Mouse (Mus musculus) c-Kit-positive CD71-positive TER-119-positive erythroid progenitor cells, embryonic 14.5 days (primary cell): ENCODE data around the gene Sufu.

Experiments used
- DNase-seq: peaks from one replicate; pipeline ENCODE4 v3.0.0-alpha.2; 2013; ENCODE audit warnings: low spot score

Sufu gene

DNA sequence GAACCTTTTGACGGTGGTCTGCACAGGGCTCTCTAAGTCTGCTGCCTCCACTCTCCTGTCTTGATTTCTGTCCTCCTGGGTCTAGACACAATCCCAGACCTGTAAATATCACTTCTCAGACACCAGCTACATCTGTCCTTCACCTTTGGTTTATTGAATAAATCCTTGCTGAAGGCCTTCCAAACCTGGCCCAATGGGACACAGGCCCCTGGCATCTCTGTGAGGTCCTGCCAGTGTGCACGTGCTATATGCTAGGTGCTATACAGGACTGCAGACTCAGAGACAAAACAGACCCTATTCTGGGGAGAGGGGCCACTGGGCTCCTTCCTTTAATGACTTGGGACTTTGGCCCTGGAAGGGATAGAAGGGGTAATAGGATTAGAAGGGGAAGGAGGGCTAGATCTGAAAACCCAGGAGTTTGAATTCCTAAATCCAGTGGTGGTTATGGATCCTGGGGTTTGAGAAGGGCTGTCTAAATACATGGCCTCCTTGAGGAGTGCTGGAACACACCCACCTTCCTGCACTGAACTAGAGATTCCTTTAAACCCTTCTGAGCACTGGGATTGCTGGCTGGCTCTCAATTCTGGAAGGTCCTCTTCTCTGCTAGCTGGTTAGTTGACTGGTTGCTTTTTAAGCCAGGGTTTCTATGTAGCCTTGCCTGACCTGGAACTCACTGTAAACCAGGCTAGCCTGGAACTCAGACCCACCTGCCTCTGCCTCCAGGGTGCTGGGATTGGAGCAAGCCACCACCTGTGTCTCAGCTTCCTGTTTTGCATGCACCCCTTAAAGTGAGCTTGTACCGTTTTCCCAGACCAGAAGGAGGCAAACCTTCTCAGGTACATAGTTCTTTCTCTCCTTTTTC, 120.2 kb downstream of the Sufu start:
- DNase-seq, result no peak

GRCm38 (mm10) chr19:46517529-46518351, 121.0 kb downstream of the Sufu start:
- DNase-seq, result no peak

DNA sequence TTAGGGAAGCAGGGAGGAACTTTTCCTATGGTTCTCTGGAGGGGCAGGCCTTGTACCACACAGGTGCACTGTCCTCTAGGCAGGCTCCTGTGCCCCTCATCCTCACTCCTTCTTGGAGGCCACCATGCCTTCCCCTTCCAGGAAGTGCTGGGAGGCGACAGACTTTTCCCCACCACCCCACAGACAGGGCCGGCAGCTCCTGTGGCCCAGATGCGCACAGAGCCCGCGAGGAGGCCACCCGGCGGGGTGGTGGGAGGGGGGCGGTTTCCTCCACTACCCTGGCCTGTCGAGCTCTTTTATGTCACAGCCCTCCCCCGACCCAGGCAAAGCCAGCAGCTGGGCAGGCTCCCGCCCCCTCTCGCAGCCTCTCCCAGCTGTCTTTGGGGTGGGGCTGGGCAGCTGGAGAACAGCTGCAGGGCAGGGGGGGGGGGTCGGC, 121.7 kb downstream of the Sufu start:
- no peak for DNase-seq

DNA sequence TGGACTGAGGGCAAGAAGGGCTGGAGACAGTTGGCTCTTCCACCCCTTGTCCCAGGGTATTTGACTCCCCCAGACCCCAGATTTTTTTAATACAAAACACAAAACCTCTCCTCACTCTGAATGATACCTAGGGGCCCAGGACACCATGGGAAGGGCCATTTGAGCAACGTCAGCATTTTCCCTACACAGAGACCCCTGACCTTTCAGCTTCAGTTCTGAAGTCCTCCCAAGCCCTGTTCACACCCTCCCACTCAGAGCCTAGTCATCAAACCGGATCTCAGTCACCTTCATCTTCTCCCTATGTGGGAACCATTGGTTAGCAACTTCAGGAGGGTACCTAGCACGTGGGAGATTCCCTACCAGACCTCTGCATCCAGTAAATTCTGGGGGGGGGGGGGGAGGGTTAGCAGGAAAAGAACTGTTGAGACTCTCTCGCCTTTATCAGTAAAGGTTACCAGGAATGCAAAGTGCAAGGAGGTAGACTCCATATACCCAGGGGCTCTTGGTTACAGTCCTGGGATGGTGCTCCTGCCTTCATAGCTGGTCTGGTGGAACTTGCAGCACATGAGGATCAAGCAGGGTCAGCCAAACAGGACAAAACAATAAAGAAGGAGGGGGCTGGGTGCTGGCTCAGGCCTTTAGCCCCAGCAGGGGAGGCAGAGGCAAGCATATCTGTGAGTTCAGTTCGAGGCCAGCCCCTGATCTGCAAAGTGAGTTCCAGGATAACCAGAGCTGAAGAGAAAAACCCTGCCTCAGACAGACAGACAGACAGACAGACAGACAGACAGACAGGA, 122.3 kb downstream of the Sufu start:
- DNase-seq, result no peak

DNA sequence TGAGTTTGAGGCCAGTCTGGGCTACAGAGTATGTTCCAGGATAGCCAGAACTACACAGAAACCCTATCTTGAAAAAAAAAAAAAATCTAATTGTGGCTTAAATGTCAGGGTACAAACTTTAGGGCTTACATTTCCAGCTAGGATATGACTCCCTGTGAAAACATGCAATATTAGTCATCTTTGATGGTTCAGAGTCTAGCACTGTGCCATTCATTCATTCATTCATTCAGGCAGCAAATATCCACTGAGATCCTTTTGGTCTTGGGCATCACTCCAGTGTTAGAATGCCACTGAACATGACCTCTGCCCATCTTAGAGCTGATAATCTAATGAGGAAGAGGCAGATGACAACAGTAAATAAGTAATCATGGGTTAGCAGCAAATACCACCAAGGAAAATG, 125.0 kb downstream of the Sufu start:
- DNase-seq, result no peak

GRCm38 (mm10) chr19:46522433-46523044, 125.8 kb downstream of the Sufu start:
- no peak for DNase-seq

DNA sequence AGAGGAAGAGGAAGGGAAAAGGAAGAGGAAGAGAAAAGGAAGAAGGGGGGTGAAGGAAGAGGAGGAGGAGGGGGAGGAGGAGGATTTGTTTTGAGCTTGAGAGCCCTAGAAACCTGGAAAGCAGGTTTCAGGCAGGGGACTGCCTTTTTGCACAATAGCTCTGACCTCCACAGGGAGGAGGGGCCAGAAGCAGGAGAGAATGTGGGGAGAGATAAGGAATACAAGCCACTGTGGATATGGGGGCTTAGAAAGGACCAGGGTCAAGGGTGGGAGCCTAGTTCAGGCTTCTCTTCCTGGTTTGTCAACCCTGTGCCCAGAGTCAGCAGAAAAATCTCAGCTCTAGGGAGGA, 126.4 kb downstream of the Sufu start:
- no peak for DNase-seq

DNA sequence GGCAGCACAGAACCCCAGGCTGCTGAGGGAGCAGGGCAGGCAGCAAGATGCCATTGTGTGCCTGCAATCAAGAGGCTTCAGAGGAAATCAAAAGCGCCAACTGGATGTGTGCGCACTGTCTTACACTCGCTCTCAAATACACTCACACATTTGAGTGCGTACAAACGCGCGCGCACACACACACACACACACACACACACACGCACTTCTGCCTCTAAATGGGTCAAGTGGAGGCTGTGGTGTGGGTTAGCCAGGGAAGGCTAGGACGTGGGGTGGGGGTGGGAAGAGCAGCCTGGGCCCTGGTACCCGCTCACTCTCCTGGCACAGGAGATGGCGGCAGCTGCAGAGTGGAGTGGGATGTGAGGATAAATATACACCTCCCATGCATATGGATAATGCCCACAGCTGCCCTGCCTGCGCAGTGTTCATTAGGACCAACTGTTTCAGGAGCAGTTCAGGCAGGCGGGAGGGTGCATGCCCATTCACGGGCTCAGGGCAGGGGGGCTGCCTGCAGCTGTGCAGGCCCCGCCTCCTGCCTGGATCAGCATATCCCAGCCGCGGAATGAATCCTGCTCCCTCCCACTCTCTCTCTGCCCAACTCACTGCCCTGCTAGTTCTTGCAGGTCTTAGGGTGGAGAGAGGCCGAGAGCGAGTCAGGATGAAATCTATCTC, 126.9 kb downstream of the Sufu start:
- no peak for DNase-seq

DNA sequence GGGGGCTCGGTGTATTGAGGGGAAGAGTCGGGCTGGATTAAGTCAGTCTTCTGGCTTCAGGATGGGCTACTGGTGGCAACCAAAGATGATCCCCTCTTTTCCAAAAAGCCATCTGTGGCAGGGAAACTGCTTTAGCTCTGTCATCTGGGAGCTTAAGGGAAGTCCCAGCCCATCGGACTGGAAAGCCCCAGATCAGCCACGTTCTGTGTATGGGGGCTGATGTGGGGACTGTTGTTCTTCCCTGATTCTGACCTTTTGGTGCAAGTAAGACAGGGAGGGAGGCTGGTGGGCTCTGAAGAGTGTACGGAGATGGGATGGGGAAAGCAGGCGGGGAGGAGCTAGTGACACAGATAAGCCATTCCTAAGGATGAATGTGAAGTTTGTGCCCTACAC, 127.5 kb downstream of the Sufu start:
- no peak for DNase-seq

DNA sequence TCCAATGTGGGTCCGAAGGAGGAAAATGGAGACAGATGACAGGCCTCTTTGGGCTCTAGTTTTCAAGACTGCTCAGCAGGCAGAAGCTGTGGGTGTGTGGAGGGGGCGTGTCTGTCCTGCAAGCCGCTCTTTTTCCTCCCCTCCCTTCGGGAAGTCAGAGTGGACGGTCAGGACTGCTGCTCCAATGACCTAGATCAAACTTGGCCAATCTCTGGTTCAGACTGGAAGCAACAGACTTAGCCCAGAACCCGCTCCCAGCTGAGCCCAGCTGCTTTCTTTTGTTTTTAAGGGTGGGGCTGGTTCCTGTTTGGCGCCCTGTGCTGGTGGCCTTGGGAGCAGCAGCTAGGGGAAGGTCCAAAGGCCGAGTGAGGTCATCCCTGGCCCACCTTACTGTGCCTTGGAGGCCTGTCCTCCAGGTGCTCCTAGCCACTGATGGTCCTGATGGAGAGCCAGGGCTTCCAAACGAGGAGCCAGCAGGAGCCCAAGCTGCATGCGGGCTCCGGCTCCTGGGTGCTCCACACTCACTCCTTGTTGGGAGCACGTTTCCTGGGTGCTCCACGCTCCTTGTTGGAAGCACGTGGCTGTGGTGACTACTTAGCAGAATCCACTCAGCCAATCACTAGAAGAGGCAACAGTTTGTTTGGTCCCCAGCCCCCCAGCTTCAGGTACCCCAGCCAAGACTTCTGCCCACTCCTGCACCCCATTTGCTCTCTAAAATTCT, 128.1 kb downstream of the Sufu start:
- no peak for DNase-seq

DNA sequence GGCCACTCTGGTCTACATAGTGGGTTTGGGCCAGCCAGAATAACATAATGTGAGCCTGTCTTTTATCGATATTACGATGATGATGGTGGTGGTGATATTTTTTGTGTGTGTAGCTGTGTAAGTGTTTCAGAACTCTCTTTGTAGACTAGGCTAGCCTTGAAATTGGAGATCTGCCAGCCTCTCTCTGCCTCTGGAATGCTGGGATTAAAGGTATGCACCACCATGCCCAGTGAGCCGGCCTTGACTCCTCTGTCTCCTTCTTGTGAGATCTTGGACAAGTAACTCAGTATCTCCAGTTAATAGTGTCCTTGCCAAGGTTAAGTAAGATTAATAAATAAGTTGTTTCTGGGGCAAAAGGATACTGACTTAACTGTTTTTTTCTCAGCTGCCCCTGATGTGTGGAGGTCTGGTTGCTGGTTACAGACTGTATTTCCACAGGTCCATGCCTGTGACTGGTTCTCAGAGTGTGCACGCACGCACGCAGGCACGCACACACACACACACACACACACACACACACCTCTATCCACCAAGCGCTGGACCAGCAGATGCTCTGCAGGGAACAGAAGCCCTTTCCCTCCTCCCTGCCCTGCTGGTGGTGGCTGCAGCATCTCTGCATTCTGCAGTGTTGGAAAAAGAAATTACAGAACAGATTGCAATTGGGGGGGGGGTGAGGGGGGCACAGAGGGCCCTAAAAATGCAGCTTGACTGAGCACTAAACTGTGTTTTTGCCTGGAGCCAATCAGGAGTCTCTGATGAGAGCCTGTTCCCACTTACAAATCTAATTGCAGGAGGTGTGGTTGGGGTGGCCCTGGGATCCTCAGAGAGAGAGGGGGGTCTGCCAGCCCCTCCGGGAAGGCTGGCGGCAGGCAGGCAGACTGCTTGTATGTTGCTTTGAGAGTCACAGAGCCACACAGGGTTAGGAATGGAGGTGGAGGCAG, 129.3 kb downstream of the Sufu start:
- DNase-seq, result no peak

DNA sequence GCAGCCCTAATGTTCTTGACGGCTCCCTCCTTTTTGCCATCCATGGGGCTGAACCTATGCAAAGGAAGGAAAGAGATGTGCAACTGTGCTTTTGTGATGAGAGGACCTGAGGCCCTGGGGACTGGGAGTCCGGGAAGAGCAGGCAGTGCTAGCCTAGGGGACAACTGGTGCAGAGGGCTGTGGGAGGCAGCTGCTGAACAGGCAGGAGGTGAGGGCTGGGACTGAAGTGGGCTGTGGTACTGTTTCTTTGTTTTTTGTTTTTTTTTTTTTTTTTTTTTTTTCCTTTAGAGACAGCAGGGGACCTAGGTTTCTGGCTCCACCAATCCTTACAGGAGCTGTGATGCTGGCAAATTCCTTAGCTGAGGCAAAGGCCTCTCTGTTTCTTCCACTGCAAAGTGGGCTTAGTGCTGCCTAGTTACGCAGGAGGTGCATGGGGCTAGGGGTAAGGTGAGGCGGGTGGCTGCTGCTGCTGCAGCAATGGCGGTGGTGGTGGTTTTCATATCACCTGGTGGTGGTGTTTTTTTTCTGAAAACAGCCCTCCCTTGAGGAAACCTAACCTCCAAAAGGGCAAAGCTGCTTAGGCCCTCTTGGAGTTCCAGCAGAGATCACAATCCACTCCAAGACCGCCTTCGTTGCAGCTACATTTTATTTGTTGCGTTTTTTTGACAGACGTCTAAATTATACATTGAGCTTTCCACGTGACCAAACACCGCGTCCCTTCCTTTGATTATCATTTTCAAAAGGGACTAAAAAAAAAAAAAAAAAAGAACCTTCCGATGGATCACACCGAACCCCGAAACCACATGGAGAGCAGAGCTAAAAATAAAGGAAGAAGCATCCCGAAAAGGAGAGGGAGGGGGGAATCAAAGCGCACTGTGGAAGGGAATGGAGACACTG, 131.2 kb downstream of the Sufu start:
- DNase-seq, result no peak

DNA sequence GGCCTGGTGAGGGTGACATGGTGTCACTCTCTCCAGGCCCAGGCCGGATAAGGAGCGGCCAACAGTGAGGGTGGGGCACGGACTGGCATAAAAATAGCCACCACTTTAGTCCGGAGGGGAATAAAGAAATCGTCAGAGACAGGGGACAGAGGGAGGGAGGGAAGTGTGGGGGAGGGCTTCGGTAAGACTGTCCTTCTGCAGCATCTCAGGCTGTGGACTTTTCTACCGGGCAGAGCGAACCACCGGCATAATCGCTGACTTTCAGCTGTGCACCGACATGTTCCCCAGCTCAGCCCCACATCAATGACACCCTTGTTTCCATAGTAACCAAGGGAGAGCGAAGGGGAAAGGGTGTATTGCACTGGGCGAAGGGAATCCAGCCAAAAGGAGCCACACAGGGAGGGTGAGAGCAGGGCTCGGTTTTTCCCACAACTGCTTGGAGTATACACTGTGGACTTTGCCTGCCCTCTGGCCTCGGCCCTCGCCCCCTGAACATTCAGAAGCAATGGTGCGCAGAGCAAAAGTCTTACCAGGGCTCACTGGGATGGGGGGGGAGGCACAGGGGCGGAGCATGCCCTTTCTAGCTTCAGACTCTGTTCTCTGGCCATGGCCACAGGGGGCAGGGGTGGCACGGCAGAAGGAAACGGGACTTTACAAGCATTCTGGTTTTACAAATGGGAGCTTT, 132.0 kb downstream of the Sufu start:
- peak; percentile 36 for DNase-seq

- no peak for DNase-seq
Measured at GRCm38 (mm10) chr19:46529601-46530448, 133.1 kb downstream of the Sufu start.

DNA sequence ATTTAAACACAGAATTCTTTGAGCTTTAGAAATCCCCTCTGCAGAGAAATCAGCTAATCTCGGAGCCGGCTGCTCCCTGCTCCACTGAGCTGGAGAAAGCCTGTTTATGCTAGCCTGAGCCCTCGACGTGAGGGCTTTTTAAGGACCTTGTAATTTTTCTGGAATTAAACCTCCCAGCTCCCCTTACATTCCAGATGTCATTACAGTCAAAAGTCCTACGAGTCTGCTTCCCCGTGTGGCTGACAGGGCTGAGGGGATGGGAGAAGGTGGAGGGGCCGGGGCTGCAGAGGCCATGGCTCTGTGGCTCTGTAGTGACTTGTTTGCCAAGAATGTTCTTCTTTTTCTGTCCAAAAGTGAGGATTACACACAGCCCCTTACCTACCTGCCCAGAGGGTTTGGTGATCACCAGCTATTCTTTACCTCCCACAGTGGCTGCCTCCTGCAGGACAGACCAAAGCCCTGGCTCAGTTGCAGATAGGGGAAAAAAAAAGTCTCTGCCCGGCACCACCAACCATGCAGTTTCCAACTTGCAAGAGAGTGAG, 133.8 kb downstream of the Sufu start:
- no peak for DNase-seq

GRCm38 (mm10) chr19:46531071-46532030, 134.7 kb downstream of the Sufu start:
- no peak for DNase-seq
